Mouse (Mus musculus) stomach, embryonic 16.5 days (tissue): ENCODE data around the gene Zbtb46. TPM values are rescaled to one million over a fixed set of nuclear protein-coding genes. Genes with fewer than 3 reads are reported as not detected.

ENCODE experiments used
- ATAC-seq: fragments of 200-750 bp; cut with Nextera tagmentation; 2 replicates; pipeline ENCODE4 v1.8.0; 2017; ENCODE audit warnings: moderate number of reproducible peaks, moderate TSS enrichment; ENCODE audit not compliant: insufficient read depth, low FRiP score
- H3K27ac ChIP-seq: fragments of 300-500 bp; sonication (generic); 2 replicates; pipeline ENCODE4 v1.5.1; 2014; ENCODE audit warnings: low read length
- H3K27me3 ChIP-seq: fragments of 300-500 bp; sonication (generic); 2 replicates; pipeline ENCODE4 v1.6.1; 2014; ENCODE audit warnings: low read length, control low read depth, mixed read lengths; ENCODE audit not compliant: control insufficient read depth, insufficient read depth
- H3K36me3 ChIP-seq: fragments of 300-500 bp; sonication (generic); 2 replicates; pipeline ENCODE4 v1.6.1; 2014; ENCODE audit warnings: low read length; ENCODE audit not compliant: control insufficient read depth, insufficient read depth
- H3K4me1 ChIP-seq: fragments of 300-500 bp; sonication (generic); 2 replicates; pipeline ENCODE4 v1.6.1; 2014; ENCODE audit warnings: low read length, control low read depth, mixed read lengths; ENCODE audit not compliant: control insufficient read depth, insufficient read depth
- H3K4me2 ChIP-seq: fragments of 300-500 bp; sonication (generic); 2 replicates; pipeline ENCODE4 v1.6.1; 2014; ENCODE audit warnings: low read depth, low read length, mixed read lengths
- H3K4me3 ChIP-seq: fragments of 300-500 bp; sonication (generic); replicated peaks from 2 replicates; pipeline ENCODE4 v1.5.1; 2014; ENCODE audit warnings: mild to moderate bottlenecking, low read length
- H3K9ac ChIP-seq: fragments of 300-500 bp; sonication (generic); 2 replicates; pipeline ENCODE4 v1.6.1; 2014; ENCODE audit warnings: low read length
- H3K9me3 ChIP-seq: fragments of 300-500 bp; sonication (generic); replicated peaks from 2 replicates; pipeline ENCODE4 v1.6.1; 2016; ENCODE audit warnings: low read length, control low read depth; ENCODE audit not compliant: control insufficient read depth
- WGBS: fragments of 180-500 bp; shearing (Covaris S2); extraction: QIAGEN DNeasy Blood & Tissue Kit; methylation state at CpG from one replicate; pipeline ENCODE4 v1.1.7; 2014; 5-methylcytosine and 5-hydroxymethylcytosine counted together
- polyA plus RNA-seq: library from polyadenylated mRNA; unstranded; fragments of >200 nt; fragmentation: Nextera tagmentation; extraction: Ambion mirVana; gene quantifications from 2 replicates; pipeline ENCODE4 v1.2.1, GENCODE M21; 2015

Zbtb46 gene
- polyA plus RNA-seq, 1 experiment from 2014 or later, result 9.7 TPM

DNA sequence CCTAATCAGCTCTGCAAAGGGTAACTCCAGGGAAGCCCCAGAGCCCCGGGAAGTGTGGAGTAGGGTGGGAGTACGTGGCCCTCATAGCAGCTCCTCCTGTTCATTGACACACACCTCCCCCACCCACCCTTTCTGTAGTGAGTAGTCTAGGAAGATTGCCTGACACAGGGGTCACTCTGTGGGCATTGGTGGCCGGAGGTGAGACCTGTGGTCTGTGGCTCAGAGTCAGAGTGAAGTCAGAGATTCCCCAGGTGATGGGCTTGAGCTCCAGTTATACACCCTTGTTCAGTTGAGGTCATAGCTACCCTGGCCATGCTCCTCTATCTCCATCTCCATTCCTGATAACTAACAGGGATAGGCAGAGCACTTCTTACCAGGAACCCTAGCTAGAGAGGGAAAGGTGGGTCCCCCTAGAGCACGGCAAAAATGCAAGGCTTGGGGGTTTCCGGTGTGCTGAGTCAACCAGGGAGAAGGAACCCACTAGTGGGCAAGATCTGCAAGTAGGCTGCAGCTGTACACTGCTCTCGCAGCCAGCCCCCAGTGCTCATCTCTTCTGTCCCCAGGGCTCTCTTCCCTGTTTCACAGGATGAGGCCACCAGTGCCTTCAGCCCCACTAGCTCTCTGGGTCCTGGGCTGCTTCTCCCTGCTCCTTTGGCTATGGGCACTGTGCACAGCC, 77.5 kb downstream of the Zbtb46 start:
- Histone ChIP-seq H3K27me3 (no peaks in the 10 kb centered on the region), H3K9me3 (no peaks in the 10 kb centered on the region), H3K4me2 (no peak overlapping the region), H3K4me3 (no peak overlapping the region), H3K9ac (no peak overlapping the region), H3K4me1 (0 out of 2 replicates have a peak, but pooled peaks cover 2% of the 10 kb centered on the region), H3K36me3 (peaks cover 11% of the 10 kb centered on the region), H3K27ac (no peak overlapping the region)
- WGBS, result 86% methylated on average over 6 of the region's 6 CpGs
- ATAC-seq, result no peak

DNA sequence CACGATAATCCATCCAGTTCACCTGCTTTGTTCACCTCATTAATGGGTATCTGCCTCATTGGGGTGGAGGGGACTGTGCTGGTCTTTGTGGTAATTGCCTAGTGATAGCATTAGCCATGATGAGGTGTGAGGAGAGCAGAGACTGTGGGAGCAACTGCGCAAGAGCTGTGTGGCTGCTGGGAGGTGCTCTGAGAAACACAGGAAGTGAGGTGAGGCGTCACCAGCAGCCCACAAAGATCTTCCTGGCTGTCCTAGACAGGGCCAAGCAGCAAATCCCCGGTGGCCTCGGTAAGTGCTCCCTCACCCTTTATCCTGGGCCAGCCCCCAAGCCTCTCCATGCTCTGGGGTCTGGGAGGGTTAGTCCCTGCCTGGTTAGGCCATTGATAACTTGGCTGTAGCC, 78.1 kb downstream of the Zbtb46 start:
- Histone ChIP-seq H3K27me3 (no peaks in the 10 kb centered on the region), H3K4me1 (0 out of 2 replicates have a peak, but pooled peaks cover 1% of the 10 kb centered on the region), H3K36me3 (peaks cover 11% of the 10 kb centered on the region), H3K4me3 (no peak overlapping the region), H3K9ac (no peak overlapping the region), H3K27ac (no peak overlapping the region), H3K9me3 (no peaks in the 10 kb centered on the region), H3K4me2 (no peak overlapping the region)
- ATAC-seq, result no peak; the same call in 1 of the 2 replicates
- 91% methylated on average over 5 of the region's 5 CpGs for WGBS

DNA sequence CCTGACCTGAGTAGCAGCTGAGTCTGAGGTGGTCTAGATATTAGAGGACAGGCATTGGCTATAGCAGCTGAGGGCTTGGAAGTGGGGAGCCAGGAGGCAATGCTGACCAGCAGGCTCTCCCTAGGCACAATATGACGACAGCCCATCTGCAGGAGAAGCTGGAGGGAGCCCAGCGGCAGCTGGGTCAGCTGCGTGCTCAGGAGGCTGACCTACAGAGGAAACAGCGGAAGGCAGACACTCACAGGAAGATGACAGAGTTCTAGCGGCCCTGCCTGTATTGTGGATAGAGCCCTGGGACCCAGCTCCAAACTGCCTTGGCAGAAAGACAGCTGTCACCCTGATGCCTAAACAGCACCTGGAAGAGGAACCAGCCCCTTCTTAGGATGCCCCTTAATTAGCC, 79.0 kb downstream of the Zbtb46 start:
- no peak for ATAC-seq
- 89% methylated on average over 5 of the region's 5 CpGs for WGBS
- Histone ChIP-seq H3K27ac (no peak overlapping the region), H3K4me1 (no peaks in the 10 kb centered on the region), H3K27me3 (no peaks in the 10 kb centered on the region), H3K4me2 (no peak overlapping the region), H3K36me3 (peaks cover 11% of the 10 kb centered on the region), H3K9ac (no peak overlapping the region), H3K4me3 (no peak overlapping the region), H3K9me3 (no peaks in the 10 kb centered on the region)

DNA sequence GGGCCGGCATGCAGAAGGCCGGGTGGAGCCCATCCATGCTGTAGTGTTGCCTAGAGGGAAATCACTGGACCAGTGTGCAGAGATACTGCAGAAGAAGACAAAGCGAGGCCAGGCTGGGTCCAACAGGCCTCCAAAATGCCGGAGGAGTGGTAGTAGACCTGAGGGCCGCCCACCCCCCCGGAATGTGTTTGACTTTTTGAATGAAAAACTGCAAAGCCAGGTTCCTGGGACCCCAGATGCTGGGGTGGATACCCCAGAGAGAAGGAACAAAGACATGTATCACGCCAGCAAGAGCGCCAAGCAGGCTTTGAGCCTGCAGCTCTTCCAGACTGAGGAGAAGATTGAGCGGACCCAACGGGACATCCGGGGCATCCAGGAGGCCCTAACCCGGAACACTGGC, 79.4 kb downstream of the Zbtb46 start, which contains the start of gene Lime1:
TSS of gene Lime1 (plus strand) at position 301 of the 400 bp plus-strand sequence.
- peaks cover 11% of the 10 kb centered on the region for H3K36me3 ChIP-seq
- no peaks in the 10 kb centered on the region for H3K4me1 ChIP-seq
- no peak within 1 kb of the TSS for H3K4me2 ChIP-seq
- H3K4me3 ChIP-seq, result no peak within 1 kb of the TSS
- H3K9me3 ChIP-seq, result no peaks in the 10 kb centered on the region
- 91% methylated on average over 12 of the region's 12 CpGs for WGBS
- no peak for ATAC-seq
- H3K27me3 ChIP-seq, result no peaks in the 10 kb centered on the region
- no peak within 1 kb of the TSS for H3K9ac ChIP-seq
- H3K27ac ChIP-seq, result no peak within 1 kb of the TSS

- no peak for ATAC-seq
- Histone ChIP-seq H3K4me1 (no peaks in the 10 kb centered on the region), H3K36me3 (peaks cover 11% of the 10 kb centered on the region)
Measured at GRCm38 (mm10) chr2:181378701-181379100, 80.5 kb downstream of the Zbtb46 start.

DNA sequence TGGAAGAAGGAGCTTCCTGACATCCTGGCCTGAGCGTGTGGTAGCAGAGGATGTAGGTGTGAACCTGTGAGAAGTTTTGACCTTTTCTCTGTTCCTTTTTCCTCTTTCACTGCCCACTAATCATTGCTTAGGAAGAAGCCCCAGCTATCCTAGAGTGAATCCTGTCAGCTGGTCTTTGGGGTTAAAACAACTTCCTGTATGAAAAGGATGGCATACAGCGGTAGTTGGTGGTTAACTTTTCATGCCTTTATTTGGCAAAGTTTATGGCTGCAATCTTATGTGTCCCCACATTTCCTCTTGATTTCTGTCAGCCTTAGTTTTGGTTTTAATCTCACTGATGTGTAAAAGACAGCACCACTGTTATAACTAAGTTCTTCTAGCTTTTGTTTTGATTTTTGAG, 82.0 kb downstream of the Zbtb46 start:
- no peak overlapping the region for H3K27ac ChIP-seq
- H3K4me3 ChIP-seq, result no peak overlapping the region
- H3K4me2 ChIP-seq, result no peak overlapping the region
- H3K4me1 ChIP-seq, result no peaks in the 10 kb centered on the region
- peaks cover 7% of the 10 kb centered on the region for H3K36me3 ChIP-seq
- WGBS, result 73% methylated on average over 2 of the region's 2 CpGs
- no peak overlapping the region for H3K9ac ChIP-seq
- no peaks in the 10 kb centered on the region for H3K27me3 ChIP-seq
- no peaks in the 10 kb centered on the region for H3K9me3 ChIP-seq
- ATAC-seq, result no peak

More at GRCm38 (mm10) chr2:181378701-181379100, 80.5 kb downstream of the Zbtb46 start:
- Histone ChIP-seq H3K27ac (no peak overlapping the region), H3K27me3 (no peaks in the 10 kb centered on the region), H3K9ac (no peak overlapping the region), H3K4me2 (no peak overlapping the region), H3K9me3 (no peaks in the 10 kb centered on the region), H3K4me3 (no peak overlapping the region)
- WGBS, result 88% methylated on average over 5 of the region's 5 CpGs

DNA sequence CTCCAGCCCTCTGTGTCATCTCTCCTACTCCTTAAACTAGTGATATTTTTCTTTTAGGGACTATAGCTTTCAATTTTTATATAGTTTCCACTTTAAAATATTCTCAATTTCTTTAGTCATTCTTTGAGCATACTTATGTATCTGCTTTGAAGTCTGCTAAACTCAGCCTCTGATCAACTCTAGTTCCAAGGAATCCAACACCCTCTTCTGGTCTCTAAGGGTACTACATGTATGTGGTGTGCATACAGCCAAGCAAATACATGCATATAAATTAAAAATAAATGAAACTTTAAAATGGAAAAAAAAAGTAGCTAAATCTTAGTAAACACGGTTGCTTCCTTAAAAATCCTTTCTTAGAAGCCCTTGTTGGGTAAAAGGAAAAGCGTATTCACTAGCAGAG, 83.4 kb downstream of the Zbtb46 start:
- no peak overlapping the region for H3K4me3 ChIP-seq
- H3K9ac ChIP-seq, result no peak overlapping the region
- no peaks in the 10 kb centered on the region for H3K27me3 ChIP-seq
- no peak overlapping the region for H3K4me2 ChIP-seq
- H3K36me3 ChIP-seq, result peaks cover 4% of the 10 kb centered on the region; the same call in 1 of the 2 replicates
- no peak overlapping the region for H3K27ac ChIP-seq
- ATAC-seq, result no peak
- WGBS, result 94% methylated on average over 2 of the region's 2 CpGs
- H3K4me1 ChIP-seq, result no peaks in the 10 kb centered on the region
- H3K9me3 ChIP-seq, result no peaks in the 10 kb centered on the region

DNA sequence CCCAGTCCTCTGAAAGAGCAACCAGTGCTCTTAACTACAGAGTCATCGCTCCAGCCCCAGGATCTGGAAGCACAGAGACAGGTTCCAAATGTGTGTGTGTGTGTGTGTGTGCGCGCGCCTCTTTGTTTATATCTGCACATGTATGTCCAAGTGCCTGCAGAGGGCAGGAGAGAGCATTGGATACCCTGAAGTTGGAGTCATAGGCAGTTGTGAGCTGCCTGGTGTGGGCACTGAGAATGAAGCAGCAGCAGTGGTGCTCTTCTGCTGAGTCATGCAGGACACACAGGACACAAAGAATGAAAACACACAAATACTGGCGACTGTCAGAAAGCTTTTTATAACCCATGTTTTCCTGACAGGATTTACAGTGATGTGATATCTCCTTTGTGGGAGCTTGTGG, 89.2 kb downstream of the Zbtb46 start:
- no peak overlapping the region for H3K27ac ChIP-seq
- peaks cover 16% of the 10 kb centered on the region for H3K4me1 ChIP-seq
- 0 out of 2 replicates have a peak, but pooled peaks cover 6% of the 10 kb centered on the region for H3K36me3 ChIP-seq
- H3K4me3 ChIP-seq, result no peak overlapping the region
- no peak for ATAC-seq
- no peak overlapping the region for H3K4me2 ChIP-seq
- H3K9me3 ChIP-seq, result no peaks in the 10 kb centered on the region; the same call in 1 of the 2 replicates
- no peak overlapping the region for H3K9ac ChIP-seq
- WGBS, result 96% methylated on average over 5 of the region's 5 CpGs
- no peaks in the 10 kb centered on the region for H3K27me3 ChIP-seq

- peak overlapping the region; percentile 96 for H3K4me2 ChIP-seq
- peak overlapping the region; percentile 81 for H3K4me3 ChIP-seq
- under 1% methylated on average over 20 of the region's 20 CpGs for WGBS
- H3K9ac ChIP-seq, result peak overlapping the region; percentile 91
- peaks cover 23% of the 10 kb centered on the region for H3K4me1 ChIP-seq
- ATAC-seq, result peak; percentile 59; the same call in 1 of the 2 replicates
- peaks cover 6% of the 10 kb centered on the region; the same call in 1 of the 2 replicates for H3K36me3 ChIP-seq
- H3K27ac ChIP-seq, result peak overlapping the region; percentile 86
- H3K9me3 ChIP-seq, result no peaks in the 10 kb centered on the region; the same call in 1 of the 2 replicates
- no peaks in the 10 kb centered on the region for H3K27me3 ChIP-seq
Measured at GRCm38 (mm10) chr2:181365655-181366075, 93.6 kb downstream of the Zbtb46 start.
